Comparison of ENCODE assay signal across 13 mouse cellular contexts in genomic region chr8:83569165-83569564, GRCm38 (mm10).
DNase-seq lines count a peak whose midpoint lies in the region.
"Had no signal": no experiment of that assay in that cellular context is flagged by ENCODE, and none has a peak within 500 bp of the region (broad histone marks: within the 10 kb centered on the region; RNA-seq: fewer than 3 reads in every experiment).

No protein-coding gene starts in this region.

- DNase-seq in embryo, embryonic 10 days (ENCODE audit: low spot score): peak; percentile 3
- no peak for DNase-seq in embryo, embryonic 11 days
- peak; percentile 1 for DNase-seq in kidney, adult 9 months
- no peak for DNase-seq in kidney, postnatal 10 days
- peak; percentile 2 for DNase-seq in right cerebral cortex, adult 18-20 months
- no peak for DNase-seq in right cerebral cortex, postnatal 14 days
- DNase-seq in cerebellum, adult 9-11 months: peak; percentile 11
- no peak for DNase-seq in ovary, adult 18-20 months (ENCODE audit: low spot score)
- DNase-seq: B cell, adult 2 months; heart, postnatal 14 days; kidney, postnatal 36 days; lung, postnatal 10 days; right cerebral cortex, postnatal 25 days had no signal

Comparison
In these comparisons a context has a peak if more than half of its experiments do, and no peak if none do; other contexts are left out.
1. DNase-seq: peak in embryo, embryonic 10 days (single experiment), kidney, adult 9 months (single experiment), right cerebral cortex, adult 18-20 months (single experiment) and cerebellum, adult 9-11 months (single experiment); none in embryo, embryonic 11 days (single experiment), kidney, postnatal 10 days (single experiment), right cerebral cortex, postnatal 14 days (single experiment) and ovary, adult 18-20 months (single experiment).